Mouse (Mus musculus) ZHBTc4 (cell line): Measurements from ENCODE around the gene Hvcn1.
"Not testable (repeated sequence)": the region's sequence is repeated elsewhere in the genome, so short reads cannot be mapped to it uniquely, and the experiment has no call there.

ENCODE experiments used
- DNase-seq: peaks from one replicate; pipeline ENCODE4 v3.0.0-alpha.2; 2011; ENCODE audit warnings: low read depth, low spot score

Gene Hvcn1

DNA sequence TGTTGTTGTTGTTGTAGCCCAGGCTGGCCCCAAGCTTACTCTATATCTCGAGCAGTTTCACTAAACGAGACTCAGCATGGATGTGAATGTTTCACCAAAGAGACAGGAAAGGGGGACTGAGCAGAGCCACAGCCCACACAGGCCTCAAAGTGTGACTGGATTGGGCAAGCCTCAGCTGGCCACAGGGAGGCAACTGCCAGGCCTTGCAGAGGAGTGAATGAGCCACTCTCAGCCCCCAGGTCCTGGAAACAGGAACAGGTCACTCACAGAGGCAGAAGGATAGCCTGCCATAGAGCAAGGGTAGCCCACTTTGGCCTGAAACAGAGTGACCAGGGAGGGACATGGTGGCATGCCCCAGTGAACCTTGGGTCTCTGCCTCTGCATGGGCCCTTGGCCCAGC, 2.4 kb upstream of the Hvcn1 start:
- no peak for DNase-seq

DNA sequence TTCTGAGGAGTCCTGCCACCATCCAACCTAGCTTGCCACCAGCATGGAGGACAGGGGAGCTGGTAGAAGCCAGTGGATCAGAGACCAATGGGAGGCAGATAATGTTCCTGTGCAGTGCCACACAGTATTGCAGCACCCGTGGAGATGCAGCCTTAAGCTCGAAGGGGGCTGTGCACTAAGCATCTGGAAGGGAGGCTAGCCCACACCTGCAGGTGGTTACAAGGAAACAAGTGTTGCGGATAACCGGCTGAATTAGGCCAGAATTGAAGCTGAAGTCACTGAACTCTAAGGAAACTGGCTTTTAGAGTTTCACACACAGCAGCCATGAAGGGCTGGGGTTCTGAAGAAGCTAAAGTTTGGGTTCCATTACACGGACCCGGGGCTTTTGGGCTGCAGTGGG, 2.3 kb downstream of the Hvcn1 start:
- DNase-seq, result no peak

DNA sequence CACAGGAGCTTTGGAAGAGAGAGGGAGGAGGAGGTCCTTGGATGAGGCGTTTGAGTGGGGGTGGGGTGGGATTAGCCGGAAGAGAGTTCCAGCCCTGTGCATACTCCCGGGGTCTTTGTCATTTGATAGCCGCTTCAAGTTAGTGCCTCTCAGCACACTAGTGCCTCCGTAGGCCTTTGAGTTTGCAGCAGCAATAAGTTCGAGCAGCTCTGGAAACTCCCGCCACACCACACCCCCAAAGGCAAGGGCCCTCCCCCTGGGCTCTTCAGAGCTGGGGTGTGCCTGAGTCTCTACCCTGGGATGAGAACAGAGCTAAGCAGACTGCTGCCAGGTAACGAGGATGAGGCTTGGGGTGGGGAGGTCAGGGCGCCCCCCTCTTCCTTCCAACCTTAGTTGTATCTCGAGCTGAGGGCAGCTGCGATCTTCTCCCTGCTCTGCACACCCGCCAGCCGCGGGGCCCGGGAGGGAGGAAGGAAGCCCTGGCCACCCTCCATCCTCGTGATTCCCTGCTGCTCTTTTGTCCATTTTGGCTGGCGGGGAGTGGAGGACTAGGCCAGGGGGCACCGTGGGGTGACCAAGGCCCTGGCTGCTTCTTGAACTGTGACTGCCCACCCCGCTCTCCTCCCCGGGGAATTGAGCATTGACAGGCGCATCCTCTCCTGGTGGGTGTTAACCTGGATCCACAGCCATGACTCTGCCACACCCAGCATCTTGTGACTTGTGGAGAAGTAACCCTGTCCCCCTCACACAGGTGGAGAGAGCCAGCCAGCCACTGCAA, 3.2 kb downstream of the Hvcn1 start:
- peak; percentile 90 for DNase-seq

DNA sequence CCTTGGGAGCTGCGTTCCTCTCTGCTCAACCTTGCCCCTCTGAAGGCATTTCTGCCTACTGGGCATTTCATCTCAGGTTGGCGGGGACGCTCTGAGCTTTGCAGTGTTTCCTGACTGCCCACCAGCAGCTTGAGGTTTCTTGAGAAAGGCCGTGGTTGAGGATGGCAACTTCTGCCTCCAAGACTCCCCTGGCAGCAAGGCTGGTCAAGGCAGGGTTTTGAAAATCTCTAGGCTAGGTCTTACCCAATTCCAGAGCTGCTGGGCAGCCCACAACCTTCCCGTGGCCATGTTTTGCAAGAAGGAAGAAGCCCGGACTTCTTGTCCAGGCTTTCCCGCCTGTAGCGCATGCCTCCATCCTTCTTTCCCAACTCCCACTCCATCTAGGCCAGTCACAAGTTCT, 4.3 kb downstream of the Hvcn1 start:
- DNase-seq, result no peak

DNA sequence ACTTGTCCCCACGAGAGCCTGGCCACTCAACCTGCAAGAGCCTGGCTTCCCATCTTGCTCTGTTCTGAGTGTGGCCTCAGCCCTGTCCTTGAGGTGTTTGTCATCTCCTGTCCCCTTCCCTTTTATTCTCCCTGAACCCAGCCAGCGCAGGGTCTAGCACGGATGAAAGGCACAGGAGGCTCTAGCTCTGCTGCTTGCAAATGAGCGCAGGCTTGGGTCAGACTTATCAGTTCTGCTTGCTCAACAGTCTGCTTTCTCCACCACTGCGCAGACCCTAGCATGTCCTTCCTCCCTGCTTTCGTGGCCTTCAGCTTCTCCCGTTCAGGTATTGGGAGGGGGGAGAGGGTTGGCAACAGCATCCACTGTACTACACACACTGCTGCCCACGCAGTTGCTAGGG, 5.5 kb downstream of the Hvcn1 start:
- DNase-seq, result no peak

DNA sequence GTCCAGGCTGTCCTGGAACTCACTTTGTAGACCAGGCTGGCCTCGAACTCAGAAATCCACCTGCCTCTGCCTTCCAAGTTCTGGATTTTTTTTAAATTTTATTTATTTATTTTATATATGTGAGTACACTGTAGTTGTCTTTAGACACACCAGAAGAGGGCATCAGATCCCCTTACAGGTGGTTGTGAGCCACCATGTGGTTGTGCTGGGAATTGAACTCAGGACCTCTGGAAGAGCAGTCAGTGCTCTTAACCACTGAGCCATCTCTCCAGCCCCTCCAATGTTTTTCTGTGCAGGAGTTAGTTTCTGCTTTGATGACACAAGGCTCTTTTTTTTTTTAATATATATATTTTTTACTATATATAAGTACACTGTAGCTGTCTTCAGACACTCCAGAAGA, 6.2 kb downstream of the Hvcn1 start:
- not testable (repeated sequence) for DNase-seq

DNA sequence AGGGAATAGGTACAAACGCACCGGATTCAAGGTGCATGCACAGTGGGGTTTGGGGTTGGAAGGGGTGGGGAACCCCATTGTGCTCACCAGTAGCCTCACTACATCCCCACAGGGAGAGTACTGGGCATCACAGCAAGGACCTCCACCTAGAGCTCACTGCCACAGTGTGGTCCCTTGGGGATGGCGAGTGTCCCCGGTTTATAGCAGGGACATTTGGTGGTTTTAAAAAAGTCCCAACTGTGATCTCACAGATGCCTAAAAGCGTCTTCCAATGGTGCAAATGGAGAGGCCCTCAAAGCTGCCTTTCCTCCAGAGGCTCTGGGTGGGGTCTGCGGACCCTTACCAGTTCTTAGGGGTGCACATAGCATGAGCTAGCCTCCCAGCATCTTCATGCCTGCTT, 7.3 kb downstream of the Hvcn1 start:
- DNase-seq, result no peak

DNA sequence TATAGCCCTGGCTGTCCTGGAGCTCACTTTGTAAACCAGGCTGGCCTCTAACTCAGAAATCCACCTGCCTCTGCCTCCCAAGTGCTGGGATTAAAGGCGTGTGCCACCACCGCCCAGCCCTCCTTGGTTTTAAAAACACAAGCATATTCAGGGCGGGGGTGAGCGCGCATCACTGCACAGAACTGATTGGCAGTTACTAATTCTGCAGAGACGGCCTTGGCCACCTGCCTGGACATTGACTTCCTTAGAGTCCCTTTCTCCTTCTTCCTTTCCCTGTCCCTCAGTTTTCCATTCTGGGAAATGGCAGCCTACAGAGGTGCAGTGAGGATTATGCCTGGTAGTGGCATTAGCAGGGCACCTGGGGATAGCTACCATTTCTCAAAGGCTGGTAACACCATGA, 11.0 kb downstream of the Hvcn1 start:
- DNase-seq, result no peak

DNA sequence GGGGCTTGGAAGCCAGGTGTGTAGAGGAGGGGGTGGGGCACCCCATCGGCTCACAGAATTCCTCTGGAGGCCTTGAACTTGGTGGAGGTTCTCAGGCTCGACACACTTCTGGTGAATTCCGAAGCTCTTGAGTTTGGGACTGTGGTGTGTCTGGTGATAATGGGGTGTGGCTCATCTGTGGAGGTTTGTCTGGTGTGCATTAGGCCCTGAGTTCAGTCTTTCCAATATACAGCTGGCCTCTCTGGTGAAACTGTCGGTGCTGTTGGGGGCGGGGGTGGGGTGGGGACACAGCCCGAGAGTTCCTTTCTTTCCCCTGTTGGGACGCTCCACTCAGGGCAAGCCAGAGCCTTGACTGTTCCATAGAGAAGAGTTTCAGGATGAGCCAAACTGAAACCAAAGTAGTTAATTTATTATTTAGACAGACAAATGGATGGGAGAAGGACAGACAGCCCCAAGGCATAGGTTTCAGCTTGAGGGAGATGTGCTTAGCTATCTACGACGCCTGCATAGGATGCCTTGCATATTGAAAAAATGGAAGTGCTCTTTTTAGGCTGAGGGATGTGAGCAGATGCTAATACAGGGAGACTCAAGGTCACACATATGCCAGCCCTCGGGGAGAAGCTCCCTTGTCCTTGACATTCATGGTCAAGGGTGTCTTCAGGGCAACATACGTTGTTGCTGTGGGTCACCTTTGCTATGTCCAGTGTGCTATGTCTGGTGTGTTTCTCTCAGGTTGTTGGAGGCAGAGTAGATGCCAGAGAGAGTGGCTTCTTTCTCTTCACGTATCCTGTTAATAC, 11.7 kb downstream of the Hvcn1 start:
- DNase-seq, result no peak

DNA sequence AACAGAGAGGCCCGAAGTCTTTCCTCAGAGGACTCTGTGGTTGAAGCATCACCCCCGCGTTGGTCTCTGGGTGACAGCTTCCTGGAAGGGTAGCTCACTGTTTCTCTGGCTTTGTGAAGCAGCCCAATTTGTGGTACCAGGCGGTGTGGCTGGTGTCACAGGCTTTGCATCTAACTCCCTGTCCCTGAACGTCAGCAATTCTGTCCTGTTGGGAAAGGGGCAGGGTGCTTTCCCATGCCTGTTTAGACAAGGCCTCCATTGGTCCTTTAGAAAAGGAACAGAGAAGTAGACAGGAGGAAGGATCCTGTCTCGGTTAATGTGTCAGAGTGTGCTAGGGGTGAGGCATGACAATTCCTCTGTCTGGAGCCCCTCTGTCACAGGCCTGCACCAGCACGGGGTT, 12.3 kb downstream of the Hvcn1 start:
- DNase-seq, result no peak

DNA sequence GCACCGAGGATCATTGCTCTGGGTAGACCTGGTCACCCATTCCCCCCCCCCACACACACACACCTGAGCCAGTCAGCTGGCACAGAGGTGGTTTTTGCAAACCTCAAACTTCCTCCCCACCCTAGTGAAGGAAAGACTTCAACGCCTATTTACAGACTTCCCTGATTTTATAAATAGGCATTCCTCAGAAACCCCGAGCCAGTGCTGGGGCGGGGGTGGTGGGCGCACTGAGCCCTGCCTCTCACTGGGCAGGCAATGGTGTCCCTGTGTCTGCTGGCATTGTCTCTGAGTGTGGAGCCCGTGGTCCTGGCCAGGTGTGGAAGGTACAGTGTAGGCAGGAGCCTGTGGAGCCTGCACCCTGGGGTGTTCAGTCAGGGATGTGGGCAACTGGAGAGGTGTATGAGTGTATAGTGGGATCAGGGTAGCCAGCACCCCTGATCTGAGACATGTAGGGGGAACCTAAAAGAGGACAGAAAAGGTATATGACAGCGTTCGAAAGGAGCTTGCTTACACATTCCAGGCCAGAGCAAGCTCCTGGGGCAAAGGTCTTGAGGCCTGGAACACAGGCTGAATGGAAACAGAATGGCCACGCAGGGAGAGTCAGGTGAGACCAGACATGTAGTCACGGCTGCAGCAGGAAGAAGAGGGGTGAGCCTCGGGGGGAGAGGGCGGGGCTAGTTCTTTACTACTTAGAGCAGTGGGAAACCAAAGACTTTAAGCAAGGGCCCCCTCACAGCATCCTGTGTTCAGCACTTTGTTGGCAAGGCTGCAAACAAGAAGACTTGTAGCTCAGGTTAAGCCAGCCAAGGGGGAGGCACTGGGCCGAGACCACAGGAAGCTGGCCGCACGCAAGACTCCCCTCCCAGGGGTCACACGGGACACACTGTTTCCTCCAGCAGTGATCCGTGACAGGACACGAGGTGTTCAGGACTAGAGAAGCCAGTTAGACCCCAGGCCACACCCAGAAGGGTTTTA, 13.3 kb downstream of the Hvcn1 start:
- DNase-seq, result no peak

DNA sequence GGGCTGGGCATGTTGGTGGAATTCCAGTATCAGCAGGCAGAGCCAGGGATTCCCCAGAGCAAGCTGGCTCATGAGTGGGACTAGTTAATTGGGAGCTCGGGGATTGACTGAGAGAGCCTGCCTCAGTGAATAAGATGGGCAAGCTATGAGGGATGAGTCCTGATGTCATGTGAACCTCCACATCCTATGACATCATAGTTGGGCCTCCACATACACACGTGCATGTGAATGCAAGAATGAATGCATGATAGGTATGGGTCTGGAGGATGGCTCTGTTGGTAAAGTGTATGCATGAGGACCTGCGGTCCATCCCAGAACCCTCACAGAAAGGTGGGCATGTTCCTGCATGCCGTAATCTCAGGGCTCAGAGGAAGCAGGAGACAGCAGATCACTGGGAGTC, 14.5 kb downstream of the Hvcn1 start:
- no peak for DNase-seq

DNA sequence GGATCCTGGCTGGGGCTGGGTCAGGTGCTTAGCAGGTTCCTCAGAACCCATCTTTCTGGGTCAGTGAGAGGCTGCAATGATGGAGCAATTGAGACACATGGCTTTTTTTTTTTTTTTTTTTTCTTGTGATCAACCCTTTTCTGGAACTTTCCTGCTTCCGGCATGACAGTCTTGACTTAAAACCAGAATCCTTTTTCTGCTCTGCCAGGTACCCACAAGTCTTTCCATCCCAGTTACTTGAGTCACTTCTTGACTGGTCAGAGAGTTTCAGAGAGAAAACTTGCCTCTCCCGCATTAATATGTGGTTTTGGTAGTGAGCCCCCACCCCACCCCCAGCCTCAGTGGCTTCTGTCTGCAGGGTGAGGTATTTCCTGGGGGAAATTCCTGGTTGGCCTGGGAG, 17.7 kb downstream of the Hvcn1 start:
- DNase-seq, result no peak

DNA sequence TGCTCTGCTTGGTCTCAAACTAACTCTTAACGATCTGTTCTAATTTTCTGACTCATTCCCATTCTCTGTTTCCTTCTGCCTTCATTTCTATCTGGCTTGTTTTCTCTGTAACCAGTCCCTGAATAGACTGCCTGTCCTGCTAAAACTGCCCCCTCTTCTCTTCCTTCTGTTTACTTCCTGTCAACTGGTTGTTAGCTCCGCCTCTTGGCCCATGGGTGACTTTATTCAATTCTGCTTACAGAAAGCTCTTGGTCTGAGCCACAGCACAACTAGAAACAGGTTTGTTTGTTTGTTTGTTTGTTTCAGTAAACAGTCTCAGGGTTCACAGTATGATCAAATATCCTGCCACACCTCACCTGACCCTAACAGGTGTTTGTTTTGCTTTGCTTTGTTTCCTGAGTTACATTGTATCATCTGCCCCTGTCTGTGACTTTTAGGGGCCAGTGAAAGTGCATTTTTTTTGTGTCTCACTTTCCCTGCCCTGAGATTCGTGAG, 21.7 kb downstream of the Hvcn1 start:
- no peak for DNase-seq

DNA sequence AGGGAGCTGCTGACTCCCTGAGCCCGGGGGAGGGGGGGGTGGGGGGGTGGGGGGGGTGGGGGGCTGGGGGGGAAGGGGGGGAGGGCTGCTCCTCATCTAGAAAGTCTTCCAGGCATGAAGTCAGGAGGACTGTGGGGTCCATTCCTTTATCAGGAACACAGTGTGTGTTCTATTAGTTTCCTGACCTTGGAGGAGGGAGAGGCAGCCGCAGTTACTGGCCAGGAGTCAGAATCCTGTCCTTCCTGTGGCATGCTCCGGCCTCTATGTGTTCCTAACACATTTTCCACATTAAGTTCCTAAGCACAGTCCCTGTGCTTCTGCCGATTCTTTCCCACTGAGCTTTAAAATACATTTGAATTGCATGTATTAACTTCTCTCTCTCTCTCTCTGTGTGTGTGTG, 22.2 kb downstream of the Hvcn1 start:
- DNase-seq, result no peak

DNA sequence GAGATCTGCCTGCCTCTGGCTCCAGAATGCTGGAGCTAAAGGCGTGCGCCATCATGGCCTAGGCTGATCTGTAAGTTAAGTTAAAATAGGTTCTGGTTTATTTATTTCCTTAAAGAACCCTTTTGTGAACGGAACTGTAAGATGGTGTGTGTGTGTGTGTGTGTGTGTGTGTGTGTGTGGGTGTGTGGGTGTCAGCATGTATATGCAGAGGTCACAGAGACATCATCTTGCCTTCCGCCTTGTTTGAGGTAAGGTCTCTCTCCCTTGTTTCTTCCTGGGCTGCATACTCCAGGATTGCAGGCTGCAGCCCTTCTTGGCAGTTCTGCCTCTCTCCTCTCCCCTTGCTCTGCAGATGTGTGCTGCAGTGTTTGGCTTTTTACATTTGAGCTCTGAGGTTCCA, 24.2 kb downstream of the Hvcn1 start:
- no peak for DNase-seq

DNA sequence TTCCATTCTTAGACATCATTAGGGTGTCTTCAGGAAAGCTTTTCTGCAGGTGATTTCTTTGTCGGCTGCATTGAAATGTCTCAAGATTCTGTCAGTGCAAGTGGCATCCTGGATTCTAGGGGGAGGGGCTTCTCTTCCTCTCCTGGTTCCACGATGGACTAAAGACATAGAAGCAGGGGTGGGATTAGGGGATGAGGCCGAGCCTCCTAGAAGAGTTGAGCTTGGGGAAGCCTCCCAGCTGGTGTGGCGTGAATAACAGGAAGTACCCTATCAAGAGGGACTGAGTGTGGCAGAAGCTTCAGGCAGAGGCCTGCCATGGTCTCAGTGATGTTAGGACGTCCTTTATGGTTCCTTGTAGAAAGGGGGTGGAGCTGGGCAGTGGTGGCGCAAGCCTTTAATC, 24.8 kb downstream of the Hvcn1 start:
- no peak for DNase-seq

DNA sequence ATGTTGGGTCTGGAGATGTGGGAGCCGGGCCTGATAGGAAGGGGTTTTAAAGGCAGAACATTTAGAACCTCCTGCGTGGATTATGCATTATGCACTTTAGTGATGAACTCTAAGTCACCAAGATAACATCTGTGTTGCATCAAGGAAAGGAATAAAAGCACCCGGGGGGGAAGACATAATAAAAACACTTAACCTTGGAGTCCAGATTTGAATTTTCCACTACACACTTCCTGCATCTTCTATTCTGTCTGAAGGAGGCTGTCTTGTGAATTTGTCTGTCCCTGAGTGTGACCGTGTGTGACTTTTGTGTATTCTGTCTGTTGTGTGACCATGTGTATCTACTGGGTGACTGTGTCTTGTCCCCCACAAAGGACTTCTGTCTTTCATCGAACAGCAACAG, 25.4 kb downstream of the Hvcn1 start:
- no peak for DNase-seq

DNA sequence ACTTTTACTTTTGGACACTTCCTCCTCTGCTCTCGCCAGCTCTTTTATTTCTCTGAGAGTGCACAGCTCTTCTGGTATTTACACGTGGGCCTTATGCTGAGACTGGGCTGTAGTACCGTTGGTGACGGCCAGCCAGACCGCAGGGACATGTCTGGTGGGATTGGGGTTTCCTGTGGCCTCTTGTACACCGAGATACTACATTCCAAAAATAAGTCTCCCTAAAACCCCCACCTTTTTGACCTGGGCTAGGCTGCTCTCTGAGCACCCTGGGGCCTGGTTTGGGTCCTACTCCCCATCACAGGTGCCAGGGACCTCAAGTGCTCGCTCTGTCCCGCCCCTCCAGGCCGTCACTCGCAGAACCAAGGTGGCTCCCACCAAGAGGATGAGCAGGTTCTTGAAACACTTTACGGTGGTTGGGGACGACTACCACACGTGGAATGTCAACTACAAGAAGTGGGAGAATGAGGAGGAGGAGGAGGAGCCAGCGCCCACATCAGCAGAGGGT, 26.5 kb downstream of the Hvcn1 start:
- no peak for DNase-seq

DNA sequence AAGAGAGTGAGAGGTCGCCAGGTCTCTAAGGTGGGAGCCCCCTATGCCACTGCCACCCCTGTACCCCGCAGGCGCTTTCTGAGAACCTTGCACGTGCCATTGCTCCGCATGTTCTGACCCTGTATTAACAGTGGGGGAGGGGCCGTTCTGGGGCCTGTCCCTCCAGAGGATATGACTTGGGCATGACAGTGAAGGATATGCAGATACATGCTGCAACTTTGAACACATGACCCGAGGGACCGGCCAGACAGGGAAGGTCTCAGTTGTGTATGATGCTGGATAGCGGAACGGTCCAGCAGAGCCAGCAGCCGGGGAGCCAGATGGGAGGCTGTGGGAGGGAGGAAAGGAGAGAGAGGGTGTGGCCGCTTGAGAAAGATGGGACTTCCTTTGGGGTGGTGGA, 27.1 kb downstream of the Hvcn1 start:
- DNase-seq, result no peak

DNA sequence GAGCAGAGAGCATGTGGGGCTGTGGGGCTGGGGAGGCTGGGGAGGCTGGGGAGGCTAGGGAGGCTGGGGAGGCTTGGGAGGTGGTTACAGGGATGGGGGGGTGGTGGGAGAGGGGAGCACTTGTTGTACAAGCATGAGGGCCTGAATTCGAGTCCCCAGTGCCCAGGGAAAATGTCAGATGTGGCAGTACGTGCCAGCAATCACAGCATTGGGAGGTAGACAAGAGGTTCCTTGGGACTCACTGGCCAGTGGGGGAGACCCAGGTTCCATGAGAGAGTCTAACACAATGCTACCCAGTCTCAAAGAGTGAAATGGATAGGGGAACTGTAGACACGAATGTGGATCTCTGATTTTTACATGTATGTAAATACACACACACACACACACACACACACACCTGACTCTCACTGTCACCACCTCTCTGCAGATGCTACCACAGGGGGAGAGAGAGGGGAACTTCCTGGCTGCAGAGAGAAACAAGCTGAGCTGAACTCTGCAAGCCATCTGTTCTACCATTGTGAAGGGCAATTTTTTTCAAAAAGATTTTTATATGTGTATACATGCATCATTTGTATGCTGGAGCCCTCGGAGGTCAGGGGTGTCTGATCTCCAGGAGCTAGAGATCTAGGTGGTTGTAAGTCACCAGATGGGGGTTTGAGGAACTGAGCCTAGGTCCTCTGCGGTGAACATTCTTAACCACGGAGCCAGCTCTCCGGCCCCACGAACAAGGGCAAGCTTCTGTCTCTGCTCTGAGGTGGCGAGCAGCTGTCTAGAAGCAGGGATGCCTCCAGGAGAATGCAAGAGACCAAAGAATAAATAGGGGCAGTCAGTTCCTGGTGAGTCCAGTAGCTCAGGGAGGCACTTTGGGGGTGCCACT, 28.0 kb downstream of the Hvcn1 start:
- no peak for DNase-seq
